Mouse (Mus musculus): Measurements from ENCODE around the gene Zeb2. TPM values are rescaled to one million over a fixed set of nuclear protein-coding genes. Genes with fewer than 3 reads are reported as not detected.

Gene Zeb2
- polyA plus RNA-seq, 1 experiment from 2014 or later: 44.5 TPM

- DNase-seq (ENCODE audit: low spot score) (peak; percentile 83), ATAC-seq (replicated peaks; ENCODE audit: low FRiP score, low TSS enrichment, low read depth) (peak; percentile 36; the same call in 1 of the 2 replicates)
- peak overlapping the region; percentile 70 for H3K4me3 ChIP-seq (ENCODE audit: low read depth, low read length)
- H3K36me3 ChIP-seq (ENCODE audit: control insufficient read depth, insufficient read depth, low read length): peaks cover 5% of the 10 kb centered on the region; the same call in 1 of the 2 replicates
- peak overlapping the region; percentile 95 for H3K27ac ChIP-seq (ENCODE audit: low read depth)
- peaks cover 42% of the 10 kb centered on the region for H3K27me3 ChIP-seq (replicated peaks; ENCODE audit: control insufficient read depth, insufficient read depth, low read length)
- under 1% methylated on average over 54 of the region's 54 CpGs for WGBS
- H3K9me3 ChIP-seq (ENCODE audit: control insufficient read depth, low read length): no peaks in the 10 kb centered on the region
- H3K4me2 ChIP-seq (ENCODE audit: low read length): peak overlapping the region; percentile 75
- peaks cover 7% of the 10 kb centered on the region; the same call in 1 of the 2 replicates for H3K4me1 ChIP-seq (replicated peaks; ENCODE audit: control insufficient read depth, insufficient read depth, low read length)
- peak overlapping the region; percentile 97 for H3K9ac ChIP-seq (ENCODE audit: low read length)
Measured at GRCm38 (mm10) chr2:45109951-45110756, 7.0 kb downstream of the Zeb2 start.

- ATAC-seq (replicated peaks; ENCODE audit: low FRiP score, low TSS enrichment, low read depth) (0 out of 2 replicates have a peak, but pooled peaks have one; percentile 2), DNase-seq (ENCODE audit: low spot score) (peak; percentile 76)
Measured at GRCm38 (mm10) chr2:45109161-45109950, 7.8 kb downstream of the Zeb2 start.

GRCm38 (mm10) chr2:45108521-45109091 is 8.6 kb downstream of the Zeb2 start:
- WGBS: under 1% methylated on average over 23 of the region's 25 CpGs
- DNase-seq (ENCODE audit: low spot score): peak; percentile 74
- peak overlapping the region; percentile 95 for H3K27ac ChIP-seq (ENCODE audit: low read depth)
- H3K9me3 ChIP-seq (ENCODE audit: control insufficient read depth, low read length): no peaks in the 10 kb centered on the region
- H3K4me2 ChIP-seq (ENCODE audit: low read length): peak overlapping the region; percentile 75
- H3K4me3 ChIP-seq (ENCODE audit: low read depth, low read length): peak overlapping the region; percentile 70
- peaks cover 5% of the 10 kb centered on the region; the same call in 1 of the 2 replicates for H3K4me1 ChIP-seq (replicated peaks; ENCODE audit: control insufficient read depth, insufficient read depth, low read length)
- peaks cover 6% of the 10 kb centered on the region; the same call in 1 of the 2 replicates for H3K36me3 ChIP-seq (ENCODE audit: control insufficient read depth, insufficient read depth, low read length)
- ATAC-seq (replicated peaks; ENCODE audit: low FRiP score, low TSS enrichment, low read depth): no peak; the same call in 1 of the 2 replicates
- peaks cover 28% of the 10 kb centered on the region for H3K27me3 ChIP-seq (replicated peaks; ENCODE audit: control insufficient read depth, insufficient read depth, low read length)
- H3K9ac ChIP-seq (ENCODE audit: low read length): peak overlapping the region; percentile 97

More at GRCm38 (mm10) chr2:45109161-45109950, 7.8 kb downstream of the Zeb2 start:
- Histone ChIP-seq H3K9ac (ENCODE audit: low read length) (peak overlapping the region; percentile 97), H3K27me3 (replicated peaks; ENCODE audit: control insufficient read depth, insufficient read depth, low read length) (peaks cover 36% of the 10 kb centered on the region), H3K4me3 (ENCODE audit: low read depth, low read length) (peak overlapping the region; percentile 70), H3K27ac (ENCODE audit: low read depth) (peak overlapping the region; percentile 95), H3K4me1 (replicated peaks; ENCODE audit: control insufficient read depth, insufficient read depth, low read length) (peaks cover 5% of the 10 kb centered on the region; the same call in 1 of the 2 replicates), H3K9me3 (ENCODE audit: control insufficient read depth, low read length) (no peaks in the 10 kb centered on the region), H3K4me2 (ENCODE audit: low read length) (peak overlapping the region; percentile 75), H3K36me3 (ENCODE audit: control insufficient read depth, insufficient read depth, low read length) (peaks cover 6% of the 10 kb centered on the region; the same call in 1 of the 2 replicates)
- under 1% methylated on average over 65 of the region's 74 CpGs for WGBS

- Histone ChIP-seq H3K36me3 (ENCODE audit: control insufficient read depth, insufficient read depth, low read length) (peaks cover 6% of the 10 kb centered on the region; the same call in 1 of the 2 replicates), H3K4me1 (replicated peaks; ENCODE audit: control insufficient read depth, insufficient read depth, low read length) (peaks cover 2% of the 10 kb centered on the region; the same call in 1 of the 2 replicates), H3K4me2 (ENCODE audit: low read length) (peak overlapping the region; percentile 75), H3K9me3 (ENCODE audit: control insufficient read depth, low read length) (no peaks in the 10 kb centered on the region), H3K4me3 (ENCODE audit: low read depth, low read length) (peak overlapping the region; percentile 70), H3K27ac (ENCODE audit: low read depth) (peak overlapping the region; percentile 95), H3K27me3 (replicated peaks; ENCODE audit: control insufficient read depth, insufficient read depth, low read length) (peaks cover 19% of the 10 kb centered on the region), H3K9ac (ENCODE audit: low read length) (peak overlapping the region; percentile 97)
- WGBS: 28% methylated on average over 2 of the region's 2 CpGs
- DNase-seq (ENCODE audit: low spot score) (peak; percentile 58), ATAC-seq (replicated peaks; ENCODE audit: low FRiP score, low TSS enrichment, low read depth) (no peak)
Measured at GRCm38 (mm10) chr2:45107555-45107954, 9.6 kb downstream of the Zeb2 start.

GRCm38 (mm10) chr2:45105922-45106851 is 11.0 kb downstream of the Zeb2 start:
- peak; percentile 51 for DNase-seq (ENCODE audit: low spot score)
- 49% methylated on average over 7 of the region's 7 CpGs for WGBS

GRCm38 (mm10) chr2:45105281-45105721 is 11.9 kb downstream of the Zeb2 start:
- peaks cover 6% of the 10 kb centered on the region; the same call in 1 of the 2 replicates for H3K36me3 ChIP-seq (ENCODE audit: control insufficient read depth, insufficient read depth, low read length)
- peak; percentile 51 for DNase-seq (ENCODE audit: low spot score)
- H3K9ac ChIP-seq (ENCODE audit: low read length): peak overlapping the region; percentile 6
- H3K4me2 ChIP-seq (ENCODE audit: low read length): peak overlapping the region; percentile 75
- H3K27ac ChIP-seq (ENCODE audit: low read depth): peak overlapping the region; percentile 23
- 0 out of 2 replicates have a peak overlapping the region, but pooled peaks have one; percentile 8 for H3K4me3 ChIP-seq (ENCODE audit: low read depth, low read length)
- ATAC-seq (replicated peaks; ENCODE audit: low FRiP score, low TSS enrichment, low read depth): no peak
- 55% methylated on average over 6 of the region's 6 CpGs for WGBS
- H3K9me3 ChIP-seq (ENCODE audit: control insufficient read depth, low read length): no peaks in the 10 kb centered on the region
- H3K4me1 ChIP-seq (replicated peaks; ENCODE audit: control insufficient read depth, insufficient read depth, low read length): peaks cover 5% of the 10 kb centered on the region; the same call in 1 of the 2 replicates
- peaks cover 16% of the 10 kb centered on the region for H3K27me3 ChIP-seq (replicated peaks; ENCODE audit: control insufficient read depth, insufficient read depth, low read length)

More at GRCm38 (mm10) chr2:45105922-45106851, 11.0 kb downstream of the Zeb2 start:
- Histone ChIP-seq H3K4me1 (replicated peaks; ENCODE audit: control insufficient read depth, insufficient read depth, low read length) (peaks cover 5% of the 10 kb centered on the region; the same call in 1 of the 2 replicates), H3K27ac (ENCODE audit: low read depth) (peak overlapping the region; percentile 51), H3K27me3 (replicated peaks; ENCODE audit: control insufficient read depth, insufficient read depth, low read length) (peaks cover 16% of the 10 kb centered on the region), H3K9me3 (ENCODE audit: control insufficient read depth, low read length) (no peaks in the 10 kb centered on the region), H3K36me3 (ENCODE audit: control insufficient read depth, insufficient read depth, low read length) (peaks cover 6% of the 10 kb centered on the region; the same call in 1 of the 2 replicates), H3K4me3 (ENCODE audit: low read depth, low read length) (peak overlapping the region; percentile 15; the same call in 1 of the 2 replicates), H3K9ac (ENCODE audit: low read length) (peak overlapping the region; percentile 97), H3K4me2 (ENCODE audit: low read length) (peak overlapping the region; percentile 75)
- ATAC-seq (replicated peaks; ENCODE audit: low FRiP score, low TSS enrichment, low read depth): no peak

GRCm38 (mm10) chr2:45104511-45105055 is 12.6 kb downstream of the Zeb2 start:
- Histone ChIP-seq H3K36me3 (ENCODE audit: control insufficient read depth, insufficient read depth, low read length) (peaks cover 11% of the 10 kb centered on the region; the same call in 1 of the 2 replicates), H3K4me3 (ENCODE audit: low read depth, low read length) (peak overlapping the region; percentile 6), H3K9ac (ENCODE audit: low read length) (peak overlapping the region; percentile 6; the same call in 1 of the 2 replicates), H3K27ac (ENCODE audit: low read depth) (0 out of 2 replicates have a peak overlapping the region, but pooled peaks have one; percentile 4), H3K27me3 (replicated peaks; ENCODE audit: control insufficient read depth, insufficient read depth, low read length) (peaks cover 16% of the 10 kb centered on the region), H3K4me1 (replicated peaks; ENCODE audit: control insufficient read depth, insufficient read depth, low read length) (peaks cover 5% of the 10 kb centered on the region; the same call in 1 of the 2 replicates), H3K4me2 (ENCODE audit: low read length) (peak overlapping the region; percentile 75), H3K9me3 (ENCODE audit: control insufficient read depth, low read length) (no peaks in the 10 kb centered on the region)
- 37% methylated on average over 7 of the region's 7 CpGs for WGBS
- DNase-seq (ENCODE audit: low spot score): peak; percentile 53
- no peak for ATAC-seq (replicated peaks; ENCODE audit: low FRiP score, low TSS enrichment, low read depth)

Data from intestine, embryonic 14.5 days (tissue).